In genomic region chr19:3723904-3724303, GRCm38 (mm10) we compare ENCODE assay signal across 10 mouse cellular contexts. TPM values are rescaled to one million over a fixed set of nuclear protein-coding genes. Genes with fewer than 3 reads are reported as not detected.
A peak's percentile ranks its signal among the peaks of the same experiment; 100 is the strongest.
DNase-seq lines count a peak whose midpoint lies in the region; ATAC-seq and TF ChIP-seq lines count a peak whose summit lies in the region.
"Had no signal": no experiment of that assay in that cellular context is flagged by ENCODE, and none has a peak within 500 bp of the region (broad histone marks: within the 10 kb centered on the region; RNA-seq: fewer than 3 reads in every experiment).

No protein-coding gene starts in this region.

- no peak overlapping the region for H3K4me3 ChIP-seq in layer of hippocampus, adult 2 months
- no peak overlapping the region for H3K4me3 ChIP-seq in forebrain, embryonic 10.5 days
- H3K4me3 ChIP-seq: erythroblast, embryonic 14.5 days; limb, embryonic 15.5 days had no signal

- peaks cover under 1% of the 10 kb centered on the region; the same call in 1 of the 2 replicates for H3K36me3 ChIP-seq in forebrain, embryonic 10.5 days (replicated peaks)
- H3K36me3 ChIP-seq: limb, embryonic 15.5 days had no signal

- H3K27me3 ChIP-seq in forebrain, embryonic 10.5 days (ENCODE audit: poor library complexity, severe bottlenecking) = no peaks in the 10 kb centered on the region
- H3K27me3 ChIP-seq: limb, embryonic 15.5 days had no signal

- ATAC-seq in CD4-positive, CD25-positive, alpha-beta regulatory T cell, adult 4 months = no peak

- peak; percentile 74 for TF ChIP-seq CTCF in layer of hippocampus, adult 2 months (conservative IDR thresholded peaks at IDR 0.05)

- peak; percentile 77 for DNase-seq in CD4-positive, CD25-positive, alpha-beta regulatory T cell, adult 2 months (ENCODE audit: low read depth, low spot score)
- DNase-seq in layer of hippocampus, adult 2 months (ENCODE audit: low spot score in 2 of 2) = no peak
- no peak for DNase-seq in layer of hippocampus, postnatal 36 days
- DNase-seq in c-Kit-positive CD71-positive TER-119-negative erythroid progenitor cells, embryonic 14.5 days (ENCODE audit: low read depth) = peak; percentile 47
- DNase-seq in retina, postnatal 1 day = peak; percentile 57
- no peak for DNase-seq in forebrain, embryonic 10.5 days (ENCODE audit: extremely low spot score, low spot score)
- no peak for DNase-seq in frontal cortex, postnatal 36 days (ENCODE audit: low spot score in 2 of 2)

- H3K9me3 ChIP-seq in forebrain, embryonic 10.5 days = peaks cover 8% of the 10 kb centered on the region; the same call in 1 of the 2 replicates
- H3K9me3 ChIP-seq: limb, embryonic 15.5 days had no signal

- peaks cover 12% of the 10 kb centered on the region for H3K4me1 ChIP-seq in forebrain, embryonic 10.5 days

- no peak overlapping the region for H3K27ac ChIP-seq in layer of hippocampus, adult 2 months
- H3K27ac ChIP-seq in forebrain, embryonic 10.5 days = no peak overlapping the region
- H3K27ac ChIP-seq: limb, embryonic 15.5 days had no signal

- WGBS in forebrain, embryonic 10.5 days = 78% methylated on average over 4 of the region's 4 CpGs

RNA-seq across cellular contexts. Expression of gene 1810055G02Rik, which starts 15.8 kb away (rescaled TPM):
- 1 to 10 TPM; 6.7 to 8.0 TPM for polyA plus RNA-seq in CD4-positive, CD25-positive, alpha-beta regulatory T cell, adult 4 months (2017; shearing (Covaris generic))
- 10 to 100 TPM; 23.3 to 27.2 TPM for total RNA-seq in layer of hippocampus, adult 2 months (2021)
- 10 to 100 TPM; 22.4 to 28.7 TPM for total RNA-seq in layer of hippocampus, postnatal 36 days (2021)
- 44.9 and 47.7 TPM in 2 replicates for polyA plus RNA-seq in forebrain, embryonic 10.5 days (2016; fragmentation: Nextera tagmentation; extraction: Ambion mirVana)

RNA-seq across cellular contexts. Expression of gene Lrp5, which starts 37.5 kb away (rescaled TPM):
- polyA plus RNA-seq in CD4-positive, CD25-positive, alpha-beta regulatory T cell, adult 4 months (2017; shearing (Covaris generic)) = under 1 TPM in 1 of 2 experiments, not detected in 1; 0.08 TPM
- total RNA-seq in layer of hippocampus, adult 2 months (2021) = 10 to 100 TPM in 1 of 2 experiments, 1 to 10 TPM in 1; 9.4 to 10.0 TPM
- 10 to 100 TPM; 10.2 to 11.4 TPM for total RNA-seq in layer of hippocampus, postnatal 36 days (2021)
- 3.6 and 3.9 TPM in 2 replicates for polyA plus RNA-seq in forebrain, embryonic 10.5 days (2016; fragmentation: Nextera tagmentation; extraction: Ambion mirVana)

RNA-seq across cellular contexts. Expression of gene Kmt5b, which starts 43.3 kb away (rescaled TPM):
- polyA plus RNA-seq in CD4-positive, CD25-positive, alpha-beta regulatory T cell, adult 4 months (2017; shearing (Covaris generic)) = 10 to 100 TPM; 33.1 to 38.4 TPM
- total RNA-seq in layer of hippocampus, adult 2 months (2021) = 10 to 100 TPM; 53.9 to 57.7 TPM
- total RNA-seq in layer of hippocampus, postnatal 36 days (2021) = 10 to 100 TPM; 56.6 to 60.1 TPM
- polyA plus RNA-seq in forebrain, embryonic 10.5 days (2016; fragmentation: Nextera tagmentation; extraction: Ambion mirVana) = 29.2 and 29.3 TPM in 2 replicates

Comparison
In these comparisons a context has a peak if more than half of its experiments do, and no peak if none do; other contexts are left out.
1. DNase-seq: peak in CD4-positive, CD25-positive, alpha-beta regulatory T cell, adult 2 months (single experiment), c-Kit-positive CD71-positive TER-119-negative erythroid progenitor cells, embryonic 14.5 days (single experiment) and retina, postnatal 1 day (single experiment); none in layer of hippocampus, adult 2 months (0 of 2), layer of hippocampus, postnatal 36 days (0 of 2), forebrain, embryonic 10.5 days (single experiment) and frontal cortex, postnatal 36 days (0 of 2).